Mouse (Mus musculus) ovary, postnatal 14 days (tissue): ENCODE measurements at regions not wholly inside any gene's neighbourhood (a gene's known extent, or its start where the extent isn't known, plus 50 kb on each side); places are given as distances from the start of the nearest gene placed in this dataset.

ENCODE experiments used
- DNase-seq: peaks from one replicate; pipeline ENCODE4 v3.0.0; 2022; ENCODE audit warnings: low spot score

GRCm38 (mm10) chrX:11800400-11800941 is 359.7 kb downstream of the Bcor start:
- DNase-seq = no peak

- DNase-seq = no peak
Measured at GRCm38 (mm10) chrX:11801208-11801607, 358.9 kb downstream of the Bcor start.

GRCm38 (mm10) chrX:11801621-11802020 is 358.5 kb downstream of the Bcor start:
- DNase-seq = no peak

- DNase-seq = no peak
Measured at GRCm38 (mm10) chrX:11802074-11802899, 357.9 kb downstream of the Bcor start.

- DNase-seq = no peak
Measured at GRCm38 (mm10) chrX:11803239-11803638, 356.9 kb downstream of the Bcor start.

- DNase-seq = no peak
Measured at GRCm38 (mm10) chrX:11806896-11807252, 353.3 kb downstream of the Bcor start.

- DNase-seq = no peak
Measured at GRCm38 (mm10) chrX:11807253-11807882, 352.8 kb downstream of the Bcor start.

- DNase-seq = no peak
Measured at GRCm38 (mm10) chrX:11807883-11808262, 352.3 kb downstream of the Bcor start.

GRCm38 (mm10) chrX:11808911-11809310 is 351.2 kb downstream of the Bcor start:
- no peak for DNase-seq

- DNase-seq = no peak
Measured at GRCm38 (mm10) chrX:11814861-11815260, 345.3 kb downstream of the Bcor start.

GRCm38 (mm10) chrX:11815864-11816263 is 344.3 kb downstream of the Bcor start:
- DNase-seq = no peak

GRCm38 (mm10) chrX:11818634-11819033 is 341.5 kb downstream of the Bcor start:
- no peak for DNase-seq

GRCm38 (mm10) chrX:11821165-11821564 is 339.0 kb downstream of the Bcor start:
- DNase-seq = no peak

- DNase-seq = no peak
Measured at GRCm38 (mm10) chrX:11821880-11822768, 338.0 kb downstream of the Bcor start.

GRCm38 (mm10) chrX:11825948-11826347 is 334.2 kb downstream of the Bcor start:
- no peak for DNase-seq

GRCm38 (mm10) chrX:11826737-11827408 is 333.3 kb downstream of the Bcor start:
- DNase-seq = no peak

- DNase-seq = no peak
Measured at GRCm38 (mm10) chrX:11829411-11830002, 330.6 kb downstream of the Bcor start.

- no peak for DNase-seq
Measured at GRCm38 (mm10) chrX:11837566-11837965, 322.6 kb downstream of the Bcor start.

- DNase-seq = no peak
Measured at GRCm38 (mm10) chrX:11839665-11840245, 320.4 kb downstream of the Bcor start.

- no peak for DNase-seq
Measured at GRCm38 (mm10) chrX:11840319-11841035, 319.7 kb downstream of the Bcor start.
